Mouse (Mus musculus): ENCODE results near the gene 4921511M17Rik.
A peak's percentile ranks its signal among the peaks of the same experiment; 100 is the strongest.
"Not testable (repeated sequence)": the region's sequence is repeated elsewhere in the genome, so short reads cannot be mapped to it uniquely, and the experiment has no call there.

Gene 4921511M17Rik

GRCm38 (mm10) chrX:154033727-154034126 lies at the start of gene 4921511M17Rik:
TSS of gene 4921511M17Rik (minus strand) at chrX:154033827.
- not testable (repeated sequence) for DNase-seq

DNA sequence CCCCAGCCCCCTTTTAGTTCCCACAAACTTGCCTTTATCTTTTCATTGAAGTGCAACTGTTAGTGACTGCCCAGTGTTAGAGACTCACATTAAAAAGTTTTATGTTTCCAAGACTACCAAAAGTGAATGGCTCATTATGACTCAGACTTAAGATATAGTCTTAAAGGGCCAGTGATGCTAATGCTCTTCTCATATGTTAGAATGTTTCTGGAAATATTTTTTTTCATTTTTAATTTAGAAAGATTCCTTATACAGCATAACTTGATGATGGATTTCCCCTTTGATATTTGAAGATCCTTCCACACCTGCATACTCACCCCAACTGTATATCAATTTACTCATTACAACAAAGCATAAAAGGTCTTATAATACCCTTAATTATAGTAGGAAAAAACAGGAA lies 21.3 kb upstream of the 4921511M17Rik start, which contains the start of gene Gm10057:
TSS of gene Gm10057 (minus strand) at position 101 of the 400 bp plus-strand sequence.
- not testable (repeated sequence) for DNase-seq

GRCm38 (mm10) chrX:154012540-154012939 lies 21.1 kb downstream of the 4921511M17Rik start, which contains the start of gene Samt1:
TSS of gene Samt1 (minus strand) at chrX:154012640.
- DNase-seq: not testable (repeated sequence)

- DNase-seq: not testable (repeated sequence)
These were observed 56.7 kb downstream of the 4921511M17Rik start for GRCm38 (mm10) chrX:153976914-153977313.

- DNase-seq: not testable (repeated sequence)
These were observed 57.2 kb downstream of the 4921511M17Rik start for GRCm38 (mm10) chrX:153976467-153976866.

DNA sequence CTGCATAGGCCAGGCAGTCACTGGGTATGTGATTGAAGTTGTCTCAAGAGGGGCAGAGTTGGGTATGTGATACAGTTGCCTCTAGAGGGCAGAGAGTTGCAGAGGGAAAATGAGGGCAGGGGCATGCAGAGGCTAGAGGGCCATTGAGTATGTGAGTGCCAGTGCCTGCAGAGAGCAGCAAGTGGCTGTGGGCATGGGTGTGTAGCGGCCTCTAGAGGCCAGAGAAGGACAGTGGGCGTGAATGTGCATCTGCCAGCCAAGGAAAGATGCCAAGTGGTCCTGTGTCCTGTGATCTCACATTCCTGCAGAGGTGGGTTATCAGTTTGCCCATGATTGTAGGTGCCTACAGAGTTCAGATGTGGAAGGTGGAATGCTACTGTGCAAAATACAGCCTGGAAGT lies 59.2 kb downstream of the 4921511M17Rik start:
- peak; percentile 12 for DNase-seq

Data from retina, postnatal 1 day (tissue).